Mouse (Mus musculus) stomach, postnatal 0 days (tissue): Measurements from ENCODE around the gene Ppp3cb. TPM values are rescaled to one million over a fixed set of nuclear protein-coding genes. Genes with fewer than 3 reads are reported as not detected.
"Not testable (repeated sequence)": the region's sequence is repeated elsewhere in the genome, so short reads cannot be mapped to it uniquely, and the experiment has no call there.

ENCODE experiments used
- ATAC-seq: fragments of 200-750 bp; cut with Nextera tagmentation; 2 replicates; pipeline ENCODE4 v1.8.0; 2017; ENCODE audit not compliant: low FRiP score, low TSS enrichment
- DNase-seq: peaks from one replicate; pipeline ENCODE4 v3.0.0-alpha.2; 2016; ENCODE audit warnings: low spot score
- H3K27ac ChIP-seq: fragments of 300-500 bp; sonication (generic); replicated peaks from 2 replicates; pipeline ENCODE4 v1.5.1; 2014; ENCODE audit warnings: mild to moderate bottlenecking, control low read depth
- H3K27me3 ChIP-seq: fragments of 300-500 bp; sonication (generic); 2 replicates; pipeline ENCODE4 v1.6.1; 2014; ENCODE audit warnings: low read length; ENCODE audit not compliant: control insufficient read depth, insufficient read depth
- H3K36me3 ChIP-seq: fragments of 300-500 bp; sonication (generic); 2 replicates; pipeline ENCODE4 v1.6.1; 2014; ENCODE audit warnings: low read length, mixed read lengths; ENCODE audit not compliant: control insufficient read depth, insufficient read depth
- H3K4me1 ChIP-seq: fragments of 300-500 bp; sonication (generic); replicated peaks from 2 replicates; pipeline ENCODE4 v1.6.1; 2014; ENCODE audit warnings: antibody characterized with exemption; ENCODE audit not compliant: control insufficient read depth, insufficient read depth
- H3K4me2 ChIP-seq: fragments of 300-500 bp; sonication (generic); replicated peaks from 2 replicates; pipeline ENCODE4 v1.6.1; 2014; ENCODE audit warnings: low read depth, mild to moderate bottlenecking, control low read depth, moderate library complexity
- H3K4me3 ChIP-seq: fragments of 300-500 bp; sonication (generic); 2 replicates; pipeline ENCODE4 v1.5.1; 2014; ENCODE audit warnings: low read depth, low read length, control low read depth
- H3K9ac ChIP-seq: fragments of 300-500 bp; sonication (generic); 2 replicates; pipeline ENCODE4 v1.6.1; 2014; ENCODE audit warnings: mild to moderate bottlenecking, low read length, control low read depth, mixed read lengths
- H3K9me3 ChIP-seq: fragments of 300-500 bp; sonication (generic); 2 replicates; pipeline ENCODE4 v1.6.1; 2016; ENCODE audit warnings: low read length; ENCODE audit not compliant: control insufficient read depth
- CTCF ChIP-seq: IDR thresholded peaks from 2 replicates; pipeline ENCODE4 v1.5.1; 2016; ENCODE audit warnings: antibody characterized with exemption, low read depth, mild to moderate bottlenecking, moderate library complexity
- EP300 ChIP-seq: optimal IDR thresholded peaks from 2 replicates; pipeline ENCODE3; 2016; ENCODE audit warnings: antibody characterized with exemption
- WGBS: fragments of 180-500 bp; shearing (Covaris S2); extraction: QIAGEN DNeasy Blood & Tissue Kit; methylation state at CpG from one replicate; pipeline ENCODE4 v1.1.7; 2014; 5-methylcytosine and 5-hydroxymethylcytosine counted together
- polyA plus RNA-seq: library from polyadenylated mRNA; unstranded; fragments of >200 nt; fragmentation: Nextera tagmentation; extraction: Ambion mirVana; gene quantifications from 2 replicates; pipeline ENCODE4 v1.2.1, GENCODE M21; 2015

Ppp3cb gene
- polyA plus RNA-seq = 21.2 and 22.7 TPM in 2 replicates

- Histone ChIP-seq H3K4me1 (no peaks in the 10 kb centered on the region; the same call in 1 of the 2 replicates), H3K4me2 (peak within 1 kb of the TSS; percentile 59), H3K36me3 (peaks cover 4% of the 10 kb centered on the region; the same call in 1 of the 2 replicates), H3K27me3 (no peaks in the 10 kb centered on the region), H3K27ac (peak within 1 kb of the TSS; percentile 99), H3K9ac (peak within 1 kb of the TSS; percentile 92), H3K9me3 (no peaks in the 10 kb centered on the region), H3K4me3 (peak within 1 kb of the TSS; percentile 80)
- 0% methylated on average over 24 of the region's 29 CpGs for WGBS
- DNase-seq (peak; percentile 94), ATAC-seq (peak; percentile 86)
- TF ChIP-seq CTCF (no peak), EP300 (no peak)
Measured at GRCm38 (mm10) chr14:20546415-20546814, at the start of gene Ppp3cb. Ppp3cb (minus strand) TSS chr14:20546573.

GRCm38 (mm10) chr14:20595781-20596180 is 49.4 kb upstream of the Ppp3cb start:
- H3K27ac ChIP-seq = no peak overlapping the region
- no peak overlapping the region for H3K4me3 ChIP-seq
- H3K9ac ChIP-seq = no peak overlapping the region
- ATAC-seq = no peak
- WGBS = 64% methylated on average over 3 of the region's 3 CpGs
- H3K4me1 ChIP-seq = no peaks in the 10 kb centered on the region
- H3K27me3 ChIP-seq = no peaks in the 10 kb centered on the region
- no peaks in the 10 kb centered on the region for H3K9me3 ChIP-seq
- H3K4me2 ChIP-seq = no peak overlapping the region
- DNase-seq = no peak
- TF ChIP-seq CTCF = no peak
- TF ChIP-seq EP300 = no peak
- H3K36me3 ChIP-seq = no peaks in the 10 kb centered on the region

- ATAC-seq = no peak
- Histone ChIP-seq H3K4me3 (no peak overlapping the region), H3K27ac (no peak overlapping the region), H3K27me3 (no peaks in the 10 kb centered on the region), H3K36me3 (0 out of 2 replicates have a peak, but pooled peaks cover 2% of the 10 kb centered on the region), H3K4me2 (no peak overlapping the region), H3K4me1 (no peaks in the 10 kb centered on the region), H3K9me3 (no peaks in the 10 kb centered on the region), H3K9ac (no peak overlapping the region)
- 63% methylated on average over 5 of the region's 5 CpGs for WGBS
- DNase-seq = no peak
- no peak for TF ChIP-seq CTCF
- no peak for TF ChIP-seq EP300
Measured at GRCm38 (mm10) chr14:20587458-20587857, 41.1 kb upstream of the Ppp3cb start.

- no peak for TF ChIP-seq EP300
- peak; percentile 29; the same call in 1 of the 2 replicates for TF ChIP-seq CTCF
- H3K27me3 ChIP-seq = no peaks in the 10 kb centered on the region
- no peak overlapping the region for H3K27ac ChIP-seq
- H3K4me2 ChIP-seq = no peak overlapping the region
- H3K36me3 ChIP-seq = peaks cover 6% of the 10 kb centered on the region; the same call in 1 of the 2 replicates
- no peaks in the 10 kb centered on the region for H3K9me3 ChIP-seq
- WGBS = 66% methylated on average over 6 of the region's 6 CpGs
- ATAC-seq (no peak), DNase-seq (no peak)
- H3K9ac ChIP-seq = no peak overlapping the region
- H3K4me1 ChIP-seq = no peaks in the 10 kb centered on the region
- no peak overlapping the region for H3K4me3 ChIP-seq
Measured at GRCm38 (mm10) chr14:20578822-20579407, 32.5 kb upstream of the Ppp3cb start.

- 48% methylated on average over 7 of the region's 7 CpGs for WGBS
- Histone ChIP-seq H3K36me3 (peaks cover 8% of the 10 kb centered on the region; the same call in 1 of the 2 replicates), H3K4me3 (no peak overlapping the region), H3K27ac (no peak overlapping the region), H3K4me1 (no peaks in the 10 kb centered on the region), H3K9ac (no peak overlapping the region), H3K27me3 (no peaks in the 10 kb centered on the region), H3K4me2 (no peak overlapping the region), H3K9me3 (no peaks in the 10 kb centered on the region)
- DNase-seq = peak; percentile 78
- TF ChIP-seq EP300 (no peak), CTCF (peak; percentile 92)
- ATAC-seq = peak; percentile 10; the same call in 1 of the 2 replicates
Measured at GRCm38 (mm10) chr14:20576179-20576578, 29.8 kb upstream of the Ppp3cb start.

GRCm38 (mm10) chr14:20573196-20573595 is 26.8 kb upstream of the Ppp3cb start:
- not testable (repeated sequence) for H3K4me1 ChIP-seq, H3K4me2 ChIP-seq, DNase-seq, H3K4me3 ChIP-seq, H3K36me3 ChIP-seq, H3K9ac ChIP-seq, H3K9me3 ChIP-seq, ATAC-seq, H3K27ac ChIP-seq, H3K27me3 ChIP-seq
- WGBS = 83% methylated on average over 3 of the region's 3 CpGs
